In genomic region chr2:138362474-138362873, GRCm38 (mm10) we compare ENCODE assay signal across 10 mouse cellular contexts.
DNase-seq lines count a peak whose midpoint lies in the region; ATAC-seq and TF ChIP-seq lines count a peak whose summit lies in the region.
"Had no signal": no experiment of that assay in that cellular context is flagged by ENCODE, and none has a peak within 500 bp of the region (broad histone marks: within the 10 kb centered on the region; RNA-seq: fewer than 3 reads in every experiment).

No protein-coding gene starts in this region.

- TF ChIP-seq CTCF in kidney, postnatal 0 days (IDR thresholded peaks at IDR 0.05; ENCODE audit: low read depth), result no peak

- H3K4me2 ChIP-seq in kidney, postnatal 0 days (ENCODE audit: low read length), result no peak overlapping the region
- no peak overlapping the region for H3K4me2 ChIP-seq in limb, embryonic 11.5 days (ENCODE audit: low read depth, severe bottlenecking)
- H3K4me2 ChIP-seq: heart, embryonic 13.5 days; liver, embryonic 13.5 days had no signal

- no peaks in the 10 kb centered on the region for H3K9me3 ChIP-seq in kidney, postnatal 0 days (replicated peaks; ENCODE audit: low read length)
- H3K9me3 ChIP-seq in limb, embryonic 11.5 days (ENCODE audit: control insufficient read depth, low read length), result no peaks in the 10 kb centered on the region
- H3K9me3 ChIP-seq: heart, embryonic 13.5 days; liver, embryonic 13.5 days had no signal

- H3K36me3 ChIP-seq in kidney, postnatal 0 days (ENCODE audit: insufficient read depth, low read length), result no peaks in the 10 kb centered on the region
- H3K36me3 ChIP-seq in limb, embryonic 11.5 days (ENCODE audit: control insufficient read depth, insufficient read depth, low read length), result no peaks in the 10 kb centered on the region
- H3K36me3 ChIP-seq: heart, embryonic 13.5 days; liver, embryonic 13.5 days had no signal

- WGBS in kidney, postnatal 0 days, result 59% methylated on average over 5 of the region's 5 CpGs
- WGBS in limb, embryonic 11.5 days, result 74% methylated on average over 5 of the region's 5 CpGs

- no peak overlapping the region for H3K4me3 ChIP-seq in kidney, postnatal 0 days (replicated peaks; ENCODE audit: low read depth, low read length)
- H3K4me3 ChIP-seq in limb, embryonic 11.5 days (ENCODE audit: low read depth, low read length), result no peak overlapping the region
- H3K4me3 ChIP-seq: heart, embryonic 13.5 days; liver, embryonic 13.5 days had no signal

- H3K9ac ChIP-seq in kidney, postnatal 0 days (ENCODE audit: low read depth, low read length), result no peak overlapping the region
- H3K9ac ChIP-seq in limb, embryonic 11.5 days (ENCODE audit: low read length), result no peak overlapping the region
- H3K9ac ChIP-seq: heart, embryonic 13.5 days; liver, embryonic 13.5 days had no signal

- no peak for ATAC-seq in kidney, postnatal 0 days (replicated peaks; ENCODE audit: low FRiP score, low read depth)
- ATAC-seq in limb, embryonic 11.5 days (ENCODE audit: insufficient number of reproducible peaks, low FRiP score, low TSS enrichment, low read depth), result peak; percentile 72; the same call in 1 of the 2 replicates
- no peak for ATAC-seq in granulocyte monocyte progenitor cell, adult 5-6 weeks (replicated peaks; ENCODE audit: poor library complexity, severe bottlenecking)
- ATAC-seq: CD4-positive, CD25-positive, alpha-beta regulatory T cell, adult 4 months had no signal

- no peak overlapping the region for H3K27ac ChIP-seq in kidney, postnatal 0 days
- H3K27ac ChIP-seq in limb, embryonic 11.5 days (replicated peaks; ENCODE audit: low read depth, low read length), result no peak overlapping the region; the same call in 1 of the 2 replicates
- H3K27ac ChIP-seq: heart, embryonic 13.5 days; liver, embryonic 13.5 days had no signal

- peak; percentile 7 for DNase-seq in kidney, postnatal 0 days (ENCODE audit: low spot score)
- no peak for DNase-seq in kidney, postnatal 25 days
- DNase-seq in embryo, embryonic 9.5 days (ENCODE audit: extremely low spot score), result peak; percentile 8
- DNase-seq in limb, embryonic 11.5 days (ENCODE audit: low spot score), result no peak
- DNase-seq in lung, postnatal 36 days, result peak; percentile 78
- no peak for DNase-seq in thymus, postnatal 14 days
- DNase-seq: liver, embryonic 13.5 days had no signal

- H3K27me3 ChIP-seq in kidney, postnatal 0 days (ENCODE audit: insufficient read depth, low read length), result no peaks in the 10 kb centered on the region
- no peaks in the 10 kb centered on the region for H3K27me3 ChIP-seq in limb, embryonic 11.5 days (ENCODE audit: control insufficient read depth, insufficient read depth, low read length)
- H3K27me3 ChIP-seq: heart, embryonic 13.5 days; liver, embryonic 13.5 days had no signal

- H3K4me1 ChIP-seq in kidney, postnatal 0 days (replicated peaks; ENCODE audit: insufficient read depth, low read length), result no peaks in the 10 kb centered on the region
- no peaks in the 10 kb centered on the region for H3K4me1 ChIP-seq in limb, embryonic 11.5 days (ENCODE audit: control insufficient read depth, insufficient read depth, low read length)
- H3K4me1 ChIP-seq: heart, embryonic 13.5 days; liver, embryonic 13.5 days had no signal

Comparison
In these comparisons a context has a peak if more than half of its experiments do, and no peak if none do; other contexts are left out.
1. DNase-seq: peak in kidney, postnatal 0 days (single experiment), embryo, embryonic 9.5 days (single experiment) and lung, postnatal 36 days (single experiment); none in kidney, postnatal 25 days (0 of 2), limb, embryonic 11.5 days (single experiment) and thymus, postnatal 14 days (single experiment).